ENCODE assay signal across 22 mouse cellular contexts in the genomic region with DNA sequence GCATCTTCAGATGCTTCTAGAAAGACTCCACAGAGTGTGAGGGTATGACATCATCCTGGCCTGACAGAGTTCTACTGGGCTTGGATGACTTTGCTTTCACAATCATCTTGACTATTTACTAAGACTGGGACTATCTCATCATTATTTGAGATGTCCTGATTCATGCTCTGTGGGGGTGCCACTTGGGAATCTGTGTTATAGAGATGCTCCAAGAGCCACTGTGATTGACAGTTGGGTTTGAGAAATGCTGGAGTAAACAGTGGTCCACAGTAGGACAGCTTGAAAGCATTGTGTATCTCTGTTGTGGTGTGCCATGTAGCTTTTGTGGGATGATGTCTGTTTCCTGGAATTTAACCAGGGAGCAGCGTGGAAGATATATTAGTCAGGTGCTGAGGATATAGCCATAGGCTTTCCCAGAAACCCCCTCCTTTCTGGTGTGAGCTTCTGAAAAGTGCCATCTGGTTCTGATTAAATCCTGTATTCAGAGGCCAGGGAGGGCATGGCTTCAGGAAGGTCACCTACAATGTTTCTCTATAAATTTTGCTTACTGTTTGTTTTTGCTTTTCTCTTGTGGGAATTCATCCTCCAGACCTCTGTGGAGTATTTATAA.
A peak's percentile ranks its signal among the peaks of the same experiment; 100 is the strongest.
DNase-seq lines count a peak whose midpoint lies in the region; ATAC-seq lines count a peak whose summit lies in the region.
"Had no signal": no experiment of that assay in that cellular context is flagged by ENCODE, and none has a peak within 500 bp of the region (broad histone marks: within the 10 kb centered on the region; RNA-seq: fewer than 3 reads in every experiment).

No protein-coding gene starts in this region.

- no peak for DNase-seq in kidney, postnatal 4 days
- peak; percentile 30 for DNase-seq in Muller cell, postnatal 12 days (ENCODE audit: inconsistent ontology term)
- DNase-seq in embryo, embryonic 11.5 days (ENCODE audit: low read depth, low spot score) = peak; percentile 26
- DNase-seq in limb, embryonic 10.5 days (ENCODE audit: low spot score) = peak; percentile 30
- no peak for DNase-seq in cerebellum, adult 18-20 months
- DNase-seq in urinary bladder, postnatal 14 days (ENCODE audit: low spot score) = no peak
- DNase-seq: adrenal gland, adult 8-10 months; cerebellum, adult 9-11 months; gastrocnemius, postnatal 36 days; kidney, postnatal 10 days; retina, postnatal 1 day; right cerebral cortex, postnatal 4 days had no signal

- no peak overlapping the region for H3K4me3 ChIP-seq in kidney, embryonic 14.5 days (ENCODE audit: low read length)
- H3K4me3 ChIP-seq in limb, embryonic 10.5 days = no peak overlapping the region
- H3K4me3 ChIP-seq: erythroblast, embryonic 14.5 days; forebrain, embryonic 13.5 days; left cerebral cortex, adult 2 months; limb, embryonic 15.5 days; liver, embryonic 15.5 days; midbrain, embryonic 12.5 days had no signal

- ATAC-seq in kidney, embryonic 14.5 days (ENCODE audit: low FRiP score, low TSS enrichment) = peak; percentile 65
- ATAC-seq in cerebellum, adult (ENCODE audit: insufficient number of reproducible peaks, low FRiP score, low TSS enrichment) = no peak
- ATAC-seq: forebrain, embryonic 13.5 days had no signal

- H3K27ac ChIP-seq in kidney, embryonic 14.5 days (ENCODE audit: low read depth, low read length) = no peak overlapping the region
- no peak overlapping the region for H3K27ac ChIP-seq in limb, embryonic 10.5 days
- H3K27ac ChIP-seq: forebrain, embryonic 13.5 days; left cerebral cortex, adult 2 months; limb, embryonic 15.5 days; liver, embryonic 15.5 days; macrophage; midbrain, embryonic 12.5 days had no signal

- H3K4me1 ChIP-seq in kidney, embryonic 14.5 days (ENCODE audit: control insufficient read depth, insufficient read depth, low read length) = no peaks in the 10 kb centered on the region
- H3K4me1 ChIP-seq in limb, embryonic 10.5 days = peaks cover 18% of the 10 kb centered on the region
- H3K4me1 ChIP-seq: forebrain, embryonic 13.5 days; liver, embryonic 15.5 days; midbrain, embryonic 12.5 days had no signal

- H3K9me3 ChIP-seq in kidney, embryonic 14.5 days (ENCODE audit: control insufficient read depth, low read length) = no peaks in the 10 kb centered on the region
- no peaks in the 10 kb centered on the region for H3K9me3 ChIP-seq in limb, embryonic 10.5 days (replicated peaks)
- H3K9me3 ChIP-seq: forebrain, embryonic 13.5 days; limb, embryonic 15.5 days; liver, embryonic 15.5 days; midbrain, embryonic 12.5 days had no signal

- 39% methylated on average over 1 of the region's 1 CpGs for WGBS in kidney, embryonic 14.5 days
- WGBS in limb, embryonic 10.5 days = 18% methylated on average over 1 of the region's 1 CpGs

- H3K27me3 ChIP-seq in kidney, embryonic 14.5 days (ENCODE audit: control insufficient read depth, insufficient read depth, low read length) = no peaks in the 10 kb centered on the region
- no peaks in the 10 kb centered on the region for H3K27me3 ChIP-seq in limb, embryonic 10.5 days (ENCODE audit: low read depth, poor library complexity, severe bottlenecking)
- H3K27me3 ChIP-seq: CH12.LX; forebrain, embryonic 13.5 days; limb, embryonic 15.5 days; liver, embryonic 15.5 days; midbrain, embryonic 12.5 days had no signal

- no peaks in the 10 kb centered on the region for H3K36me3 ChIP-seq in kidney, embryonic 14.5 days (ENCODE audit: control insufficient read depth, insufficient read depth, low read length)
- H3K36me3 ChIP-seq in limb, embryonic 10.5 days = no peaks in the 10 kb centered on the region
- H3K36me3 ChIP-seq: limb, embryonic 15.5 days; liver, embryonic 15.5 days; midbrain, embryonic 12.5 days had no signal

- no peak overlapping the region for H3K4me2 ChIP-seq in kidney, embryonic 14.5 days (replicated peaks; ENCODE audit: low read depth, low read length)
- H3K4me2 ChIP-seq: forebrain, embryonic 13.5 days; limb, embryonic 15.5 days; liver, embryonic 15.5 days; midbrain, embryonic 12.5 days had no signal

- H3K9ac ChIP-seq in kidney, embryonic 14.5 days (ENCODE audit: low read depth, low read length) = no peak overlapping the region
- H3K9ac ChIP-seq: forebrain, embryonic 13.5 days; limb, embryonic 15.5 days; liver, embryonic 15.5 days; midbrain, embryonic 12.5 days had no signal

Comparison
In these comparisons a context has a peak if more than half of its experiments do, and no peak if none do; other contexts are left out.
1. DNase-seq: peak in Muller cell, postnatal 12 days (single experiment), embryo, embryonic 11.5 days (single experiment) and limb, embryonic 10.5 days (single experiment); none in kidney, postnatal 4 days (0 of 2), cerebellum, adult 18-20 months (0 of 2) and urinary bladder, postnatal 14 days (single experiment).